Mouse (Mus musculus) megakaryocyte-erythroid progenitor cell, adult 5-6 weeks (primary cell): Measurements from ENCODE around the gene Pds5b. TPM values are rescaled to one million over a fixed set of nuclear protein-coding genes. Genes with fewer than 3 reads are reported as not detected.
A peak's percentile ranks its signal among the peaks of the same experiment; 100 is the strongest.
"Not testable (repeated sequence)": the region's sequence is repeated elsewhere in the genome, so short reads cannot be mapped to it uniquely, and the experiment has no call there.

Experiments
- ATAC-seq: replicated peaks from 2 replicates; pipeline ENCODE4 v1.8.0; 2016; ENCODE audit warnings: mild to moderate bottlenecking, inconsistent platforms; ENCODE audit not compliant: severe bottlenecking, poor library complexity, low FRiP score, low TSS enrichment
- total RNA-seq, 2 experiments: library from RNA; stranded (forward) in 1 of 2; stranded (reverse) in 1 of 2; fragments of 200-1000, 215-1000 nt in 1 of 2; fragments of >200 nt in 1 of 2; fragmentation: Nextera tagmentation in 1 of 2; gene quantifications; 2 replicates each; pipeline ENCODE4 v1.2.3; 2014 to 2017

Pds5b gene
- total RNA-seq, 2 experiments from 2014 or later: 30.0 to 57.2 TPM

DNA sequence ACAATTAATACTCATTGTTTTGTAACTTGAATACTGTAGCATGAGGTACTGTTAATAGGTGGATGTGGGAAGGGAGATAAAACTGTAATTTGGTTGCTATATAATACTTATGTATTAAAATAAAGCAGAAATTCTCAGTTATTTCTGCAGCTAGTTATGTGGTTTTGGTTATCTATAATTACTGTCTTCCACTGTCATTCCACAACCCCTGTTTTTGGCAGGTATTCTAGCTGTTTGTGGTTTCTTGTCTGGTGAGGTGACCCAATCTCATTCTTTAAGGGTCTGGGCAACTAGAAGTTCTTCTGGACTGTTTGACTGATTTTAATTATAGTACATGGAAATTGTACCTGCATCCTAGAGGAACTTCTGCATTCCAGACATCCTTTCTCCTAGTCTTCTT lies 17.1 kb downstream of the Pds5b start:
- ATAC-seq: peak; percentile 65

- ATAC-seq: no peak
These were observed 19.7 kb downstream of the Pds5b start for GRCm38 (mm10) chr5:150693277-150693676.

DNA sequence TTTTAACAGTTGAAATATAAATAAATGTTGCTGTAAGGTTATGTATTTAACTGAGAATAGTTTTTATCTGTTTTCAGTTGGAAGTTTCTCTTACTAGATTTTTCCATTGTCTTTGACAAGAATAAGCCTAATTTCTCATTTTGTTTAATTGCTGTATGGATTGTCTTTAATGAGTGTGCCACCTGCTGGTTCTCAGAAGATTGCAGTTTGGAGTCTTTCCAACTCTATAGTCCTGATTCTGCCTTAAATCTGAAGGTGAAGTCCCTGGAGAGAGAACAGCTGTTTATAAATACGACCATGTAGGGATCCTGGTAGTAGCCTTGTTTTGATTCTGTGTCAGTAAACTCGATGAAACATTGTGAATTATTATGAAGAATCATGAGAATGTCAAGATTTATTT lies 29.2 kb downstream of the Pds5b start:
- peak; percentile 88 for ATAC-seq

DNA sequence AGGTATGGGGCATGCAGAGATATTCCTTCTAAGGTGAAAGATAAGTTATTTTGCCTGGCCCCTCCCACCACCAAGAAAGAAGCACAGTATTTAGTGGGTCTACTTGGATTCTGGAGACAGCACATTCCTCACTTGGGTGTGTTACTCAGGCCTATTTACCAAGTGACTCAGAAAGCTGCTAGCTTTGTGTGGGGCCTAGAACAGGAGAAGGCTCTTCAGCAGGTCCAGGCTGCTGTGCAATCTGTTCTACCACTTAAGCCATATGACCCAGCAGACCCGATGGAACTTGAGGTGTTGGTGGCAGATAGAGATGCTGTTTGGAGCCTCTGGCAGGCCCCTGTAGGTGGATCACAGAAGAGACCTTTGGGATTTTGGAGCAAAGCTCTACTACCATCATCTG lies 33.1 kb downstream of the Pds5b start:
- not testable (repeated sequence) for ATAC-seq

GRCm38 (mm10) chr5:150707181-150707580 lies 33.6 kb downstream of the Pds5b start:
- ATAC-seq: peak; percentile 58; the same call in 1 of the 2 replicates

- no peak for ATAC-seq
These were observed 38.0 kb downstream of the Pds5b start for GRCm38 (mm10) chr5:150711503-150711902.

DNA sequence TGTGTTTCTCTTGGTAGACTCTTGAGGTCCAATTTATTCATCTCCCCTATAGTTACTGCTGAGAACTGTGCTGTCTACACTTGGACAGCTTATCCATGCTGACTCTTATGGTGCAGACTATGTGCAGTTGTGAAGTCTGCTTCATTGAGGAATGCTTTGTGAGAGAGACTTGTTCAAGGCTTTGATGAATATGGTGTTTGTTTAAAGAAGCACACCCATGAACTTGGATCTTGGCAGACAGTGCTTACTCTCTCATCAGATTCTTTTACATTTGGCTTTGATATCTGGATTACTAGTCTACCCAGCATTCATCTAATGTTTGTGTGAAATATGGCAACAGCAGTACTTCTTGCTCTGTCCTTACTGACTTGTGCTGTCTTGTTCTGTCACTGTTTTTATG lies 39.9 kb downstream of the Pds5b start:
- ATAC-seq: no peak

DNA sequence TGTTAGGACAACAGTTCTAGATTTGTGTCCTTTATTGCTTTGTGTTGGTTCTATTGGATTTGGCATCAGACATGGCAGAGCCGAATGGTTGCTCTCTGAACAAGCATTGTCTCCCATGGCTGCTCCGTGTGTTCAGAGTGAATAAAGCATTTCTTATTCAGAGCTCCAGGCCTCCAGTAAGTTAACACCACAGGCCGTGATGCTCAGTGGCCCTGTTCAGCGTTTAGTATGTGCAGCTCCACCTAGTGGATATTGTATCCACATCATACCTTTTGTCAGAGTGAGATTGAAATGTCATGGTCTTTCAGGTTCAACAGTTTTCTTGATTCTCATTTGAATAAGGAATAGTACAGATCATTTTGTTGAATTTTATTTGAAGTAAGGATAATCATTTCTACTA lies 44.2 kb downstream of the Pds5b start:
- ATAC-seq: peak; percentile 93

- peak; percentile 56 for ATAC-seq
These were observed 51.1 kb downstream of the Pds5b start for GRCm38 (mm10) chr5:150724641-150725040.

DNA sequence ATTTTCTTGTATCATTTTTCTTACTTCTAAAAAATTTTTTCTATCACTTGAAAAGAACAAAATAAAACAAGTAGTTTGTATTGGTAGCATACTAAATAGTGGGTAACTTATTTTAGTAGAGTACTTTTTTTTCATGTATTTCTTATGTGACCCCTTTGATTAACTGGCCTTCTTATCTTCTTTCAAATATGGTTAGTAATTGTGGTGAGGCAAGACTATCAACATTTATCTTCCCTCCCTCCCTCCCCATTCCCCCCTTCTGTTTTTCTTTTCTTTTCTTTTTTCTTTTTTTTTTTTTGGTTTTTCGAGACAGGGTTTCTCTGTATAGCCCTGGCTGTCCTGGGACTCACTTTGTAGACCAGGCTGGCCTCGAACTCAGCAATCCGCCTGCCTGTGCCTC lies 63.5 kb downstream of the Pds5b start:
- not testable (repeated sequence) for ATAC-seq

GRCm38 (mm10) chr5:150739311-150739710 lies 65.8 kb downstream of the Pds5b start:
- ATAC-seq: peak; percentile 52; the same call in 1 of the 2 replicates

- no peak for ATAC-seq
These were observed 67.1 kb downstream of the Pds5b start for GRCm38 (mm10) chr5:150740597-150740996.

DNA sequence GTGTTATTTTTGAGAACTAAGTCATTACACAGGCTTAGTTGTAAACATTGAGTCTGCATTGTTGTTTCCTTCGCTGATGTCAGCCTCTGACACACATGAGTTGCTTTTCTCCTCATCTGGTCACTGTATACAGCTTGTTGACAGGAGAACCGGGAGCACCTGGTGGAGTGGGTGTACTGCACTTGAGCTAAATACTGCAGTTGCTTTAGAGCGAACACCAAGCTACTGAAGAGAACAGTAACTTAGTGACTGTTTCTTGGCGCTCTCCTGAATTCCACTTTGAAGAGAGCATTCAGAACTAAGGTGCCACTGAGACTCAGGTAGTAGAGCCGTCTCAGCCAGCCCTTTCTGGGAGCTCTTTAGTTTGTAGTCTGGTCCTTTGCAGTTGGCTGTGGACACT lies 83.1 kb downstream of the Pds5b start:
- ATAC-seq: no peak

DNA sequence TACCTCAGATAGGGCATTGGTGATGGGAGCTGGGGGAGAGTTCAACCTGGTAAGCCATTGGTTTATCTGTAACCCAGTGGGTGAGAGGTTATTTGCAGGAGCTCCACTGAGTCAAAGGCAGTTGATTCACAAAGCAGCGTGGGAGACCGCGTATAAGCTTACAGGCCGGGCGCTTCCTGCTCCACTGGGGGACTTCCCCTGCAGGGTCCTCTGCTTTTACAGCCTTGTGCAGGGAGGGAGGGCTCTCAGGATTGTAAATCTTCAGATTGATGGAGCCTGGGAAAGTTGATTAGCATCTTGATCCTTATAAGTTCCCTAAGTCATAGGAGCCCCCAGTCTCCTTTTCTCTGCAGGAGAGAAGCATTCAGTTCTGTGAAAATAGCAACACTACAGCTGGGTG lies 98.9 kb downstream of the Pds5b start:
- no peak for ATAC-seq

GRCm38 (mm10) chr5:150773083-150773482 lies 99.5 kb downstream of the Pds5b start:
- no peak for ATAC-seq

GRCm38 (mm10) chr5:150788261-150788660 lies 114.7 kb downstream of the Pds5b start:
- no peak for ATAC-seq

DNA sequence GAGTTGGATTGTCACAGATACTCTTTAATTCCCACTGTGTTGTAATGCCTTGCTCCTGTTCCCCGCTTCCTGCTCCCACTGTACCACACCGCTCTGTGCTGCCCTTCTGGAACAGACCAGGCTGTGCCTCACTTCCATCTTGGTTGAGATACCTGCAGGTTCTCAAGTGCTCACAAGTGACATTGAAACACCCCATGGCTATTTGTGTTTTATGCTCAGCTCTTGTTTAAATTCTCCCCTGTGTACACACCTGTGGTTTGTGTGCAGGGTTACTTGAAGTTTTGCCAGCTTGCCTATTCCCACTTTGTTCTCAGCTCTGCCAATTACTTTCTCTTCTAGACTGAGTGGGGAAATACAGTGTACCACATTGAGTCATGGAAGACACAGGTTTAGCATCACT lies 115.5 kb downstream of the Pds5b start:
- no peak for ATAC-seq

DNA sequence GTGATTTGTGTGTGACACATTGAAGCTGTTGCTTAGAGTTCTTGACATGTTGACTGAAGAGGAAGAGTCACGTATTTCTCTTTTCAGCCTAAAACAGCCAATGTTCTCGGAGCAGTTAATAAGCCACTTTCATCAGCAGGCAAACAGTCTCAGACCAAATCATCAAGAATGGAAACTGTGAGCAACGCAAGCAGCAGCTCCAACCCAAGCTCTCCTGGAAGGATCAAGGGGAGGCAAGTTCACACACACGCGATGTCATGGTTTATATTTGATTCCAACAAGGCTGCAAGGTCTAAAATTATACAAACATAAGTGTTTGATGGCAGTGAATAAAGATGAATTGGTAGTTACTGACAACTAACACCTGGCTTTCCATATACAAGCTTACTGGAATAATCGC lies 120.6 kb downstream of the Pds5b start:
- ATAC-seq: no peak

DNA sequence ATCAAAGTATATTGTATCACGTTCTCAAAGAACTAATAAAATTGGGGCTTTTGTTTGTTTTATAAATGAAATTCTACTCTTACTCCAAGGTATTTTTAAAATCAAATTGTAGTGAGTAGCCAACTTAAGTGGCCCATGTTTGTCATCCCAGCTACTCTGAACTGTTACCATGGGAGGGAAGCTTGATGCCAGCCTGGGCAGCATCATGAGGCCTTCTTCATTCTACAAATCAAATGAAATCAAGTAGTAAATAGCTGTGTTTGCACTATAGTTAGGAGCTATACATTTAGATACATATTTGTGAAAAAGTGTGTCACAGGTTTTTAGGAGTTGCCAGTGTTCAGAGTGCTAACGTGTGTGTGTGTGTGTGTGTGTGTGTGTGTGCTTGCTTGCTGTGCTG lies 126.5 kb downstream of the Pds5b start:
- ATAC-seq: no peak

- ATAC-seq: no peak
These were observed 140.8 kb downstream of the Pds5b start for GRCm38 (mm10) chr5:150814111-150814990.

DNA sequence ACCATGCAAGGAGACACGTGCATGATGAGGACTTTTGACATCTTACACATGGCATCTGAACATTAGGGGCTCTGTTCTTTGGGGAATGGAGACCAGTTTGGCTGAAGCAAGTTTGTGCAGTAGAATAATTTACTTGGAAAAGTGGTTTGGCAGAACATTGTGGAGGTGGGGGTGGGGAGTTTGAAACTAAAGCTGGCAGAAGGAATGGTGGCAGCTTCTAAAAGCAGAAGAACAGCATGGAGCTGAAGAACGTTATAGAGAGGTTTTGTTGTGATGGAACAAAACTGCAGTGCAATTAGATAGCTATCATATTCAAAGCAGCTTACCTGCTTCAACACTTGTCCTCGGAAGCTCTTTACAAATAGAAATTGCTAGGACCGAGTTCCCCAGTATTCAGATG lies 141.9 kb downstream of the Pds5b start:
- no peak for ATAC-seq
